Mouse (Mus musculus) layer of hippocampus, postnatal 25 days (tissue): Measurements from ENCODE around the gene 4931428L18Rik. TPM values are rescaled to one million over a fixed set of nuclear protein-coding genes. Genes with fewer than 3 reads are reported as not detected.

Source experiments
- DNase-seq, 2 experiments: peaks; one replicate each; pipeline ENCODE4 v3.0.0; 2022; ENCODE audit warnings: mixed read lengths in 2 of 2, low spot score in 1 of 2; ENCODE audit errors: extremely low spot score in 1 of 2
- total RNA-seq, 2 experiments: library from RNA; stranded (reverse); gene quantifications; 2 replicates each; pipeline ENCODE4 v1.2.3; 2021

Gene 4931428L18Rik
- total RNA-seq, 2 experiments from 2014 or later: not detected

GRCm38 (mm10) chr1:30949710-30950455 lies 272.6 kb downstream of the 4931428L18Rik start:
- peak; percentile 89 to 97 for DNase-seq

GRCm38 (mm10) chr1:30948950-30949639 lies 273.4 kb downstream of the 4931428L18Rik start:
- DNase-seq: peak; percentile 33 to 51

- DNase-seq: no peak
Observed at GRCm38 (mm10) chr1:30948361-30948949, 274.0 kb downstream of the 4931428L18Rik start.

Other genes starting within 250 kb of the 4931428L18Rik start
- not detected for gene AC153137.1, start 244.7 kb downstream of the 4931428L18Rik start, total RNA-seq
- not detected for gene Lgsn, start 46.3 kb downstream of the 4931428L18Rik start, total RNA-seq
- not detected for gene Pih1d3, start 154 bp upstream of the 4931428L18Rik start, total RNA-seq